Mouse (Mus musculus): ENCODE results near the gene Gm9803. TPM values are rescaled to one million over a fixed set of nuclear protein-coding genes. Genes with fewer than 3 reads are reported as not detected.

Gm9803 gene
- polyA plus RNA-seq, 1 experiment, result 1.1 TPM

GRCm38 (mm10) chr10:43551388-43551787, 27.5 kb downstream of the Gm9803 start:
- H3K4me1 ChIP-seq (ENCODE audit: control insufficient read depth), result no peaks in the 10 kb centered on the region
- H3K36me3 ChIP-seq (ENCODE audit: control insufficient read depth), result no peaks in the 10 kb centered on the region
- TF ChIP-seq GATA1 (IDR thresholded peaks at IDR 0.05; ENCODE audit: low read length) (no peak), TAL1 (IDR thresholded peaks at IDR 0.05; ENCODE audit: low read length) (no peak)
- peaks cover 5% of the 10 kb centered on the region for H3K9me3 ChIP-seq (ENCODE audit: control insufficient read depth, low read length)
- no peaks in the 10 kb centered on the region for H3K27me3 ChIP-seq (ENCODE audit: control insufficient read depth)
- no peak overlapping the region for H3K4me3 ChIP-seq (replicated peaks)

DNA sequence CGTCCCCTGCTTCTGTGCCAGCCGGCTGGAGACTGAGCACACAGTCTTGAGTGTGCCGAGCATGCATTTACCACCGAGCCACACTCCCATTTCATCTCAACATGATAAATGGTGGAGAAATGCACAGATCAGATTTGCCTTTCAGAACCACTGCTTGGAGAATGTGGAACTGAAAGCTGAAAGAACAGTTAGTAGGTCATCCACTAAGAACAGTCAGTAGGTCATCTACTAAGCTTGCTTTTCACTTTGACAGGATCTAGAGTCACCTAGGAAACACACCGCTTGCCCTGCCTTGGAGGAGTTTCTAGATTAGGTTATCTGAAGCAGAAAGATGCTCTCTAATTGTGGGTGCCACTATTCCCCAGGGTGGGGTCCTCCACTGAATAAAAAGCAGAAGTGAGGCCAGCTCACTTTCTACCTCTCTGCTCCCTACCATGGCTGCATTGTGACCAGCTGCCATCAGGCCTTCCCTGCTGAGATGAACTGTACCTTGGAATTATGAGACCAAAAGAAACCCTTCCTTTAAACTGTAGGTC, 33.8 kb downstream of the Gm9803 start:
- Histone ChIP-seq H3K36me3 (ENCODE audit: control insufficient read depth) (no peaks in the 10 kb centered on the region), H3K27me3 (ENCODE audit: control insufficient read depth) (peaks cover 8% of the 10 kb centered on the region), H3K4me3 (replicated peaks) (no peak overlapping the region), H3K4me1 (ENCODE audit: control insufficient read depth) (peaks cover 7% of the 10 kb centered on the region), H3K9me3 (ENCODE audit: control insufficient read depth, low read length) (peaks cover 5% of the 10 kb centered on the region)
- TF ChIP-seq TAL1 (IDR thresholded peaks at IDR 0.05; ENCODE audit: low read length) (no peak), GATA1 (IDR thresholded peaks at IDR 0.05; ENCODE audit: low read length) (no peak)

GRCm38 (mm10) chr10:43559313-43559712, 35.4 kb downstream of the Gm9803 start:
- H3K4me1 ChIP-seq (ENCODE audit: control insufficient read depth), result peaks cover 7% of the 10 kb centered on the region

DNA sequence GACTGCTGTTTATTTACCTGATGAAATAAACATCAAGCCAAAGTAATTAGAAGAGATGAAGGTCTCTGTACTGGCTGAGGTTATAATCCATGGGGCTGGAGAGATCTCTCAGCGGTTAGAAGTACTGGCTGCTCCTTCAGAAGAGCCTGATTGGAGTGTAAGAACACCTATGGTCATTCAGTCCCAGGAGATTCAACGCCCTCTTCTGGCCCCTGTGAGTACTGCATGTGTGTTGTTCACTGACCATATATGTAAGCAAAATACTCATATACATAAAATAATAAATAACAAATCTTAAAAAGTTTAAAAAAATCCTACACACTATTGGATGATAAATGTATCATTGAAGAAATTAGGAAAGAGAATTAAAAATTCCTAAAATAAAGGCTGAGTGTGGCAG, 36.9 kb downstream of the Gm9803 start:
- peaks cover 7% of the 10 kb centered on the region for H3K4me1 ChIP-seq (ENCODE audit: control insufficient read depth)
- no peaks in the 10 kb centered on the region for H3K36me3 ChIP-seq (ENCODE audit: control insufficient read depth)
- H3K4me3 ChIP-seq (replicated peaks), result no peak overlapping the region
- peaks cover 8% of the 10 kb centered on the region for H3K27me3 ChIP-seq (ENCODE audit: control insufficient read depth)
- no peaks in the 10 kb centered on the region for H3K9me3 ChIP-seq (ENCODE audit: control insufficient read depth, low read length)
- TF ChIP-seq TAL1 (IDR thresholded peaks at IDR 0.05; ENCODE audit: low read length) (no peak), GATA1 (IDR thresholded peaks at IDR 0.05; ENCODE audit: low read length) (no peak)

More at GRCm38 (mm10) chr10:43559313-43559712, 35.4 kb downstream of the Gm9803 start:
- Histone ChIP-seq H3K4me3 (replicated peaks) (no peak overlapping the region), H3K36me3 (ENCODE audit: control insufficient read depth) (no peaks in the 10 kb centered on the region), H3K27me3 (ENCODE audit: control insufficient read depth) (peaks cover 8% of the 10 kb centered on the region), H3K9me3 (ENCODE audit: control insufficient read depth, low read length) (no peaks in the 10 kb centered on the region)
- no peak for TF ChIP-seq TAL1 (IDR thresholded peaks at IDR 0.05; ENCODE audit: low read length)
- TF ChIP-seq GATA1 (IDR thresholded peaks at IDR 0.05; ENCODE audit: low read length), result no peak

- Histone ChIP-seq H3K36me3 (ENCODE audit: control insufficient read depth) (no peaks in the 10 kb centered on the region), H3K27me3 (ENCODE audit: control insufficient read depth) (peaks cover 8% of the 10 kb centered on the region), H3K4me3 (replicated peaks) (no peak overlapping the region), H3K4me1 (ENCODE audit: control insufficient read depth) (peaks cover 7% of the 10 kb centered on the region), H3K9me3 (ENCODE audit: control insufficient read depth, low read length) (no peaks in the 10 kb centered on the region)
- TF ChIP-seq TAL1 (IDR thresholded peaks at IDR 0.05; ENCODE audit: low read length) (no peak), GATA1 (IDR thresholded peaks at IDR 0.05; ENCODE audit: low read length) (no peak)
Observed at GRCm38 (mm10) chr10:43561311-43561710, 37.4 kb downstream of the Gm9803 start.

Other genes starting within 250 kb of the Gm9803 start
- gene Bend3, start 45.3 kb upstream of the Gm9803 start, polyA plus RNA-seq (2012), result 0.06 and 0.16 TPM in 2 replicates
- 1.3 and 2.0 TPM in 2 replicates for gene 1700021F05Rik, start 16.9 kb downstream of the Gm9803 start, polyA plus RNA-seq (2012)
- 286 and 348 TPM in 2 replicates for gene Cd24a, start 54.2 kb downstream of the Gm9803 start, polyA plus RNA-seq (2012)